Mouse (Mus musculus) lung, adult 2 months (tissue): ENCODE measurements around the gene Vti1a. TPM values are rescaled to one million over a fixed set of nuclear protein-coding genes. Genes with fewer than 3 reads are reported as not detected.

Experiments used
- DNase-seq: peaks from one replicate; pipeline ENCODE4 v3.0.0; 2022
- H3K4me1 ChIP-seq: fragments of 200-500 bp; 2 replicates; pipeline ENCODE4 v1.6.1; 2011; ENCODE audit warnings: low read length; ENCODE audit not compliant: control insufficient read depth, insufficient read depth
- H3K4me3 ChIP-seq: fragments of 200-500 bp; replicated peaks from 2 replicates; pipeline ENCODE3; 2011; ENCODE audit warnings: low read depth, mild to moderate bottlenecking, control low read depth, low read length; ENCODE audit errors: extremely low read depth
- CTCF ChIP-seq: fragments of 200-500 bp; IDR thresholded peaks from 2 replicates; pipeline ENCODE4 v1.5.1; 2011; ENCODE audit warnings: mild to moderate bottlenecking, low read length, control low read depth; ENCODE audit not compliant: insufficient read depth
- POLR2A ChIP-seq: fragments of 200-500 bp; IDR thresholded peaks from 2 replicates; pipeline ENCODE4 v1.6.1; 2011; ENCODE audit warnings: low read depth, mild to moderate bottlenecking, control low read depth, low read length, borderline replicate concordance; ENCODE audit errors: extremely low read depth
- WGBS: fragments of 180-500 bp; shearing (Covaris S2); methylation state at CpG from one replicate; pipeline ENCODE4 v1.1.7; 2018; 5-methylcytosine and 5-hydroxymethylcytosine counted together
- polyA plus RNA-seq: library from polyadenylated mRNA; depleted of rRNA; stranded (reverse); fragments of >200 nt; gene quantifications from 2 replicates; pipeline ENCODE4 v1.2.3, GENCODE M21; 2012

Gene Vti1a
- polyA plus RNA-seq, 1 experiment = 11.5 TPM

GRCm38 (mm10) chr19:55332641-55333268, 16.7 kb downstream of the Vti1a start:
- DNase-seq = peak; percentile 52
- TF ChIP-seq POLR2A (no peak), CTCF (peak; percentile 74)
- no peaks in the 10 kb centered on the region; the same call in 1 of the 2 replicates for H3K4me1 ChIP-seq
- no peak overlapping the region for H3K4me3 ChIP-seq
- 91% methylated on average over 8 of the region's 8 CpGs for WGBS

GRCm38 (mm10) chr19:55335881-55336280, 19.8 kb downstream of the Vti1a start:
- no peaks in the 10 kb centered on the region; the same call in 1 of the 2 replicates for H3K4me1 ChIP-seq
- DNase-seq = no peak
- 84% methylated on average over 1 of the region's 1 CpGs for WGBS
- H3K4me3 ChIP-seq = no peak overlapping the region
- TF ChIP-seq CTCF (no peak), POLR2A (no peak)

DNA sequence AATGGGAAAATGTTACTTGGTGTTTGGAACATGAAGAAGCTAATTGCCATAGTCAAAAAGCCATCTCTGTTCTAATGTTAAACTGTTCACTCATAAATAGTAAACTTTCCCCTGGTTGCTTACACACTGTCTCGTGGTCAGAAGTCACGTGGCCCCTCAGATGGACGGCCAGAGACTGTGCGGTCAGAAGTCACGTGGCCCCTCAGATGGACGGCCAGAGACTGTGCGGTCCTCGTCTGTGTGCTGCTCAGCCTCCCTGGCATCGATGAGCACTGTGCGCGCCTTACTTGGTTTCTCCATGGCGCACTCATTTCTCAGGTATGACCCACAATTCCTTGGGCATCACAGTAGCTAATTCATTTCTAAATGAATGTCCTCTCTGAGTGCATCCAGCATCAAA, 20.3 kb downstream of the Vti1a start:
- no peak for DNase-seq
- Histone ChIP-seq H3K4me1 (no peaks in the 10 kb centered on the region; the same call in 1 of the 2 replicates), H3K4me3 (no peak overlapping the region)
- TF ChIP-seq CTCF (no peak), POLR2A (no peak)
- 73% methylated on average over 12 of the region's 12 CpGs for WGBS

DNA sequence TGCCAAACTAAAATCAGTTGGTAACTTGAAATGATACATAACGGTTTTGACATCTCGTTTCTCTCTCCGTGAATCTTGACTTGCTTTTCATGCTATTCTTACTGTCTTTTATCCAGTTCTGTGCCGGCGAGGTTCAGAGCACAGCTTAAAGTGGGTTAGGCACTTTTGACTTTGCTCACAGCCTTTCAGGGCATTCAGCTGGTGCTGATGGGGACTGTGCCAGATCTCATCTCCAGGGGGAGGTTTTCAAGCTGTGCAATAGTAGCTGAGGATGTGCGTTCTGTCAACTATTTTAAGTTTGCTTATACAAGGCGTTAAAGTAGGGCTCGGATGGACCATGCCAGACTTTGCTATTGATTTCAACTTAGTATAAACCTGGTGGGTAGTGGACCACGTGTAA, 21.0 kb downstream of the Vti1a start:
- no peaks in the 10 kb centered on the region; the same call in 1 of the 2 replicates for H3K4me1 ChIP-seq
- TF ChIP-seq POLR2A = no peak
- no peak for TF ChIP-seq CTCF
- DNase-seq = no peak
- no peak overlapping the region for H3K4me3 ChIP-seq
- 77% methylated on average over 9 of the region's 9 CpGs for WGBS

DNA sequence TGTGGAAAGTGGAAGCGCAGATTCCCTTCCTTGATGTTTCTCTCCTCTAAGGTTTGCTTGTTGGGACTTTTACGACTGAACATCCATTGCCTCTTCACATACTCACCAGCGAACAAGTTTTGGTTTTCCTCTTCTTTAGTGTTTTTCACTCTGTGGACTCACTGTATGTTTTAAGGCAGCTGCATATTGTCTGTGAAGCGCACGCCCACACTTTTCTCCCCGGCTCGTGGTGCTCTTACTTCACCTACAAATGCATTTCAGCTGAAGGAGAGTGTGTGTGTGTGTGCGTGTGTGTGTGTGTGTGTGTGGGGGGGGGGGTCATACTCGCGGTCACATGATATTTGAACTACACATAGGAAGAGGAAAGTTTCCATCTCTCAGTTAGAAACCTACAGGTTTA, 21.6 kb downstream of the Vti1a start:
- TF ChIP-seq POLR2A = no peak
- no peak for TF ChIP-seq CTCF
- 85% methylated on average over 10 of the region's 10 CpGs for WGBS
- Histone ChIP-seq H3K4me1 (no peaks in the 10 kb centered on the region; the same call in 1 of the 2 replicates), H3K4me3 (no peak overlapping the region)
- DNase-seq = no peak

- 90% methylated on average over 6 of the region's 6 CpGs for WGBS
- H3K4me1 ChIP-seq = no peaks in the 10 kb centered on the region
- DNase-seq = no peak
- no peak overlapping the region for H3K4me3 ChIP-seq
- TF ChIP-seq POLR2A (no peak), CTCF (no peak)
These were observed 24.4 kb downstream of the Vti1a start for GRCm38 (mm10) chr19:55340521-55340920.

DNA sequence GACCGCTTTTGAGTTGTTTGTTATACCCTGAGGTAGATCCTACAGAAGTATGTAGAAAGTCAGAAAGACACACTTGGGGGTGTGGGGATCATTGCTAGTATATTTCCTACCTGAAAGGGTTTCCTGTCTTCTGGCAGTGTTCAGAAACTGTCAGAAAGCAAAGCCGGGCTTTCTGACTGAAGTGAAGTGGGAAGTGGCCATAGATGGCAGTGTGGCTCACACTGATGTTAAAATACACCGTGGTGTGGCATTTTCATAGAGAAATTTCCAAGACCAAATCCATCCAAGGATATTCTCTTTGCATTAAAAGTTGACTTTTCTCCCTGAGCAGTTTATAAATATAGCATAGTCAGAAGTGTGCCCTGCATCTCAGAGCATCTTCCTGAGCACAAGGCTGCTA, 25.3 kb downstream of the Vti1a start:
- 65% methylated on average over 3 of the region's 3 CpGs for WGBS
- TF ChIP-seq POLR2A = no peak
- no peak for TF ChIP-seq CTCF
- DNase-seq = no peak
- H3K4me3 ChIP-seq = no peak overlapping the region
- no peaks in the 10 kb centered on the region; the same call in 1 of the 2 replicates for H3K4me1 ChIP-seq

DNA sequence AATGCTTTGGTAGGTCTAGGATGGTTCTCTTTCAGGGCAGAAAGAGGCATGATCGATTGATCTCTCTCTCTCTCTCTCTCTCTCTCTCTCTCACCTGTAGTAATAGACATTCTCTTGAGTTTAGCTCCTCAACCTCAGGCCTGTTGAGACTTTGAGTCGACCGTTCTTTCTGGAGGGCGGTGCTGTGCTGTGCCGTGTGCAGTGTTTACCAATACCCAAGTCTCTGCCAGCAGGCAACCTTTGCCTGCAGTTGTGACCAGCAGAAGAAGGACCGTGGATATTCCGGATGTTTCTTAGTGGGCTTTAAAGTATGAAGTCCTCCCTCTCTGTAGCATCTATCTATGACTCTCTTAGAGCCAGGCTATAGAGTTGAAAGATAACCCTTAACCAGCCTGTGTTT, 26.3 kb downstream of the Vti1a start:
- DNase-seq = no peak
- Histone ChIP-seq H3K4me3 (no peak overlapping the region), H3K4me1 (no peaks in the 10 kb centered on the region; the same call in 1 of the 2 replicates)
- WGBS = 81% methylated on average over 7 of the region's 7 CpGs
- TF ChIP-seq POLR2A (no peak), CTCF (no peak)

- WGBS = 81% methylated on average over 9 of the region's 9 CpGs
- no peaks in the 10 kb centered on the region; the same call in 1 of the 2 replicates for H3K4me1 ChIP-seq
- no peak for DNase-seq
- TF ChIP-seq POLR2A (no peak), CTCF (no peak)
- no peak overlapping the region for H3K4me3 ChIP-seq
These were observed 27.2 kb downstream of the Vti1a start for GRCm38 (mm10) chr19:55343274-55343673.

DNA sequence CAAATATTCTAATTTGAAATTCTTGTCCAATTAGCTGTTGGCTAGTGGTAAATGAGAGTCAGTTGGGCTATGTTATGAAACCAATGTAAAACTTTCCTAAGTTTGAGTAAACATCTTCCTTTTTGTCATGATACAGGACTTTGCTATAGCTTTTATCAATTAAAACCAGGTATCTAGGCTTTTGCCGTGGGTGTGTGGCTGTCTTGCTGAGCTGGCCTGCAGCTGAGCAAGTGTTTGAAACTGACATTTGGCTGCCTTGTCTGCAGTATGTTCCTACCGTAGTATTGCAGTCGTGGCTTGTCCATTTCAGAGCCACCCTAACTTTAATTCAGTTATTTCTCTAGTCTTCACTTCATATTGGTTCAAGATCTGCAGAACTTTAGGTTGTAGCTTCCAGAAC, 32.1 kb downstream of the Vti1a start:
- Histone ChIP-seq H3K4me1 (no peaks in the 10 kb centered on the region; the same call in 1 of the 2 replicates), H3K4me3 (no peak overlapping the region)
- no peak for DNase-seq
- 89% methylated on average over 3 of the region's 3 CpGs for WGBS
- TF ChIP-seq POLR2A = no peak
- no peak for TF ChIP-seq CTCF
